26 mouse cellular contexts compared by ENCODE assay signal in the genomic region with DNA sequence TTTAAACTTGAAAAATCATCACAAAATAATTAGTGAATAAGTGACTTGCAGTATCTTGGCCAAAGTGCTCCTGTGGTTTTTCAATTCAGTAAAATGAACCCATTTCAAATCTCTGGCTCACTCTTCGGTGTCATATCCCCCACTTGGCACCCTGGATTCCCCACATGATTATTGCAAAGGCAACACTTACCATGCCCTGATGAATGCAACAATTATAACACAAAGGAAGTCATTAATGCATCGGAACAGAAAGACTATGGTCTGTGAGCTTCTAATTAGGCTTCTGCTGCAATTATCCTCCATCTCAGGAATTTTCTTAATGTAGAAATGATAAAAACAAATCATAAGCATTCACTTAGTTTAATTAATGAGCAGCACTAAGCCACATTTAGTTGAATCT. TPM values are rescaled to one million over a fixed set of nuclear protein-coding genes. Genes with fewer than 3 reads are reported as not detected.
"Had no signal": no experiment of that assay in that cellular context is flagged by ENCODE, and none has a peak within 500 bp of the region (broad histone marks: within the 10 kb centered on the region; RNA-seq: fewer than 3 reads in every experiment).

No protein-coding gene starts in this region.

- H3K4me1 ChIP-seq: heart, embryonic 10.5 days; intestine, embryonic 15.5 days; limb, embryonic 13.5 days; limb, embryonic 15.5 days; liver, embryonic 12.5 days had no signal

- H3K4me3 ChIP-seq: gastrocnemius, adult 2 months; heart, embryonic 10.5 days; heart, embryonic 12.5 days; hindbrain, embryonic 10.5 days; hindbrain, embryonic 12.5 days; intestine, embryonic 15.5 days; limb, embryonic 13.5 days; limb, embryonic 15.5 days; liver, embryonic 12.5 days had no signal

- H3K27me3 ChIP-seq: heart, embryonic 12.5 days; hindbrain, embryonic 12.5 days; intestine, embryonic 15.5 days; limb, embryonic 13.5 days had no signal

- ATAC-seq: hindbrain, embryonic 16.5 days; inflammation-experienced regulatory T-cells, adult 6 months; intestine, embryonic 15.5 days; intestine, postnatal 0 days; liver, embryonic 12.5 days had no signal

- H3K9me3 ChIP-seq: heart, embryonic 10.5 days; heart, embryonic 12.5 days; hindbrain, embryonic 10.5 days; hindbrain, embryonic 12.5 days; intestine, embryonic 15.5 days; limb, embryonic 13.5 days; limb, embryonic 15.5 days; liver, embryonic 12.5 days had no signal

- DNase-seq: gastrocnemius, adult 2 months; gastrocnemius, postnatal 10 days; gastrocnemius, postnatal 25 days; heart, adult 18-20 months; heart, postnatal 10 days; heart, postnatal 4 days; kidney, adult 18-20 months; kidney, adult 8-10 months; kidney, postnatal 10 days; kidney, postnatal 25 days; layer of hippocampus, adult 9-11 months; layer of hippocampus, postnatal 36 days; left cerebral cortex, postnatal 4 days had no signal

- H3K9ac ChIP-seq: heart, embryonic 12.5 days; hindbrain, embryonic 12.5 days; hindbrain, embryonic 14.5 days; intestine, embryonic 15.5 days; limb, embryonic 13.5 days; limb, embryonic 15.5 days; liver, embryonic 12.5 days; liver, embryonic 14.5 days had no signal

- H3K36me3 ChIP-seq: heart, embryonic 10.5 days; heart, embryonic 12.5 days; hindbrain, embryonic 10.5 days; hindbrain, embryonic 12.5 days; intestine, embryonic 15.5 days; limb, embryonic 13.5 days; limb, embryonic 15.5 days; liver, embryonic 12.5 days had no signal

- H3K4me2 ChIP-seq: heart, embryonic 12.5 days; hindbrain, embryonic 12.5 days; hindbrain, embryonic 14.5 days; intestine, embryonic 15.5 days; limb, embryonic 13.5 days; limb, embryonic 15.5 days; liver, embryonic 12.5 days had no signal

- H3K27ac ChIP-seq: gastrocnemius, adult 2 months; heart, embryonic 10.5 days; hindbrain, embryonic 10.5 days; hindbrain, embryonic 12.5 days; hindbrain, embryonic 14.5 days; intestine, embryonic 15.5 days; limb, embryonic 13.5 days; limb, embryonic 15.5 days; liver, embryonic 12.5 days; liver, embryonic 14.5 days had no signal

RNA-seq across cellular contexts. Expression of a gene that starts 9.0 kb away (rescaled TPM):
- polyA plus RNA-seq: inflammation-experienced regulatory T-cells, adult 6 months had no signal
